Mouse (Mus musculus): ENCODE data around the gene Rxfp2. TPM values are rescaled to one million over a fixed set of nuclear protein-coding genes. Genes with fewer than 3 reads are reported as not detected.
A peak's percentile ranks its signal among the peaks of the same experiment; 100 is the strongest.

The Rxfp2 gene
- polyA plus RNA-seq, 1 experiment = not detected

GRCm38 (mm10) chr5:149996614-149997013, 21.9 kb upstream of the Rxfp2 start:
- no peak overlapping the region for H3K4me2 ChIP-seq (ENCODE audit: low read depth)
- H3K36me3 ChIP-seq (ENCODE audit: control insufficient read depth, insufficient read depth) = no peaks in the 10 kb centered on the region
- H3K4me3 ChIP-seq = no peak overlapping the region
- H3K27me3 ChIP-seq (ENCODE audit: control insufficient read depth, insufficient read depth, insufficient read length) = no peaks in the 10 kb centered on the region
- TF ChIP-seq POLR2A (IDR thresholded peaks at IDR 0.05; ENCODE audit: insufficient read length, low read depth) = no peak
- TF ChIP-seq USF1 (IDR thresholded peaks at IDR 0.05; ENCODE audit: low read depth) = no peak
- TF ChIP-seq MAX (IDR thresholded peaks at IDR 0.05; ENCODE audit: low read depth) = no peak
- TF ChIP-seq REST (IDR thresholded peaks at IDR 0.05; ENCODE audit: insufficient read depth, insufficient read length) = no peak
- TF ChIP-seq MYOD1 (IDR thresholded peaks at IDR 0.05; ENCODE audit: control insufficient read depth in 1 of 3, insufficient read length in 2 of 3, low read depth in 2 of 3) = no peak
- no peak for TF ChIP-seq TCF3 (IDR thresholded peaks at IDR 0.05; ENCODE audit: insufficient read length, low read depth)
- TF ChIP-seq POLR2AphosphoS2 (IDR thresholded peaks at IDR 0.05; ENCODE audit: insufficient read length, low read depth) = no peak
- no peak for TF ChIP-seq SRF (IDR thresholded peaks at IDR 0.05; ENCODE audit: control insufficient read depth, insufficient read length, low read depth)
- no peak for TF ChIP-seq MYOG (IDR thresholded peaks at IDR 0.05; ENCODE audit: control insufficient read depth in 1 of 3, insufficient read depth in 1 of 3, insufficient read length in 2 of 3, low read depth in 2 of 3)
- no peak for TF ChIP-seq E2F4 (IDR thresholded peaks at IDR 0.05; ENCODE audit: insufficient read depth)
- no peak for TF ChIP-seq CEBPB (IDR thresholded peaks at IDR 0.05; ENCODE audit: insufficient read depth, poor library complexity, severe bottlenecking)
- no peak for TF ChIP-seq TCF12 (IDR thresholded peaks at IDR 0.05; ENCODE audit: insufficient read depth, poor library complexity, severe bottlenecking)
- no peaks in the 10 kb centered on the region for H3K79me2 ChIP-seq (ENCODE audit: control insufficient read depth, insufficient read depth)
- no peak overlapping the region for H3ac ChIP-seq (ENCODE audit: control insufficient read depth, insufficient read length)

- TF ChIP-seq MYOG (IDR thresholded peaks at IDR 0.05; ENCODE audit: control insufficient read depth in 1 of 3, insufficient read depth in 1 of 3, insufficient read length in 2 of 3, low read depth in 2 of 3) = no peak
- no peak overlapping the region for H3K4me3 ChIP-seq
- H3K36me3 ChIP-seq (ENCODE audit: control insufficient read depth, insufficient read depth) = no peaks in the 10 kb centered on the region
These were observed 21.0 kb upstream of the Rxfp2 start for GRCm38 (mm10) chr5:149997321-149998034.

GRCm38 (mm10) chr5:149998311-149998710, 20.2 kb upstream of the Rxfp2 start:
- Histone ChIP-seq H3K4me3 (no peak overlapping the region), H3K79me2 (ENCODE audit: control insufficient read depth, insufficient read depth) (no peaks in the 10 kb centered on the region), H3ac (ENCODE audit: control insufficient read depth, insufficient read length) (no peak overlapping the region), H3K27me3 (ENCODE audit: control insufficient read depth, insufficient read depth, insufficient read length) (no peaks in the 10 kb centered on the region), H3K4me2 (ENCODE audit: low read depth) (no peak overlapping the region), H3K36me3 (ENCODE audit: control insufficient read depth, insufficient read depth) (no peaks in the 10 kb centered on the region)
- TF ChIP-seq USF1 (IDR thresholded peaks at IDR 0.05; ENCODE audit: low read depth) (no peak), TCF3 (IDR thresholded peaks at IDR 0.05; ENCODE audit: insufficient read length, low read depth) (no peak), MYOD1 (IDR thresholded peaks at IDR 0.05; ENCODE audit: control insufficient read depth in 1 of 3, insufficient read length in 2 of 3, low read depth in 2 of 3) (no peak), CEBPB (IDR thresholded peaks at IDR 0.05; ENCODE audit: insufficient read depth, poor library complexity, severe bottlenecking) (no peak), MAX (IDR thresholded peaks at IDR 0.05; ENCODE audit: low read depth) (no peak), E2F4 (IDR thresholded peaks at IDR 0.05; ENCODE audit: insufficient read depth) (no peak), MYOG (IDR thresholded peaks at IDR 0.05; ENCODE audit: control insufficient read depth in 1 of 3, insufficient read depth in 1 of 3, insufficient read length in 2 of 3, low read depth in 2 of 3) (no peak), TCF12 (IDR thresholded peaks at IDR 0.05; ENCODE audit: insufficient read depth, poor library complexity, severe bottlenecking) (no peak), REST (IDR thresholded peaks at IDR 0.05; ENCODE audit: insufficient read depth, insufficient read length) (no peak), SRF (IDR thresholded peaks at IDR 0.05; ENCODE audit: control insufficient read depth, insufficient read length, low read depth) (no peak), POLR2A (IDR thresholded peaks at IDR 0.05; ENCODE audit: insufficient read length, low read depth) (no peak), POLR2AphosphoS2 (IDR thresholded peaks at IDR 0.05; ENCODE audit: insufficient read length, low read depth) (no peak)

More at GRCm38 (mm10) chr5:149997321-149998034, 21.0 kb upstream of the Rxfp2 start:
- no peak overlapping the region for H3K4me2 ChIP-seq (ENCODE audit: low read depth)
- H3K27me3 ChIP-seq (ENCODE audit: control insufficient read depth, insufficient read depth, insufficient read length) = no peaks in the 10 kb centered on the region
- H3ac ChIP-seq (ENCODE audit: control insufficient read depth, insufficient read length) = no peak overlapping the region
- no peaks in the 10 kb centered on the region for H3K79me2 ChIP-seq (ENCODE audit: control insufficient read depth, insufficient read depth)

- Histone ChIP-seq H3K4me3 (no peak overlapping the region), H3K79me2 (ENCODE audit: control insufficient read depth, insufficient read depth) (no peaks in the 10 kb centered on the region), H3ac (ENCODE audit: control insufficient read depth, insufficient read length) (no peak overlapping the region), H3K36me3 (ENCODE audit: control insufficient read depth, insufficient read depth) (no peaks in the 10 kb centered on the region), H3K4me2 (ENCODE audit: low read depth) (peak overlapping the region; percentile 40), H3K27me3 (ENCODE audit: control insufficient read depth, insufficient read depth, insufficient read length) (no peaks in the 10 kb centered on the region)
- TF ChIP-seq TCF3 (IDR thresholded peaks at IDR 0.05; ENCODE audit: insufficient read length, low read depth) (no peak), POLR2AphosphoS2 (IDR thresholded peaks at IDR 0.05; ENCODE audit: insufficient read length, low read depth) (no peak), TCF12 (IDR thresholded peaks at IDR 0.05; ENCODE audit: insufficient read depth, poor library complexity, severe bottlenecking) (no peak), MYOD1 (IDR thresholded peaks at IDR 0.05; ENCODE audit: control insufficient read depth in 1 of 3, insufficient read length in 2 of 3, low read depth in 2 of 3) (no peak), MAX (IDR thresholded peaks at IDR 0.05; ENCODE audit: low read depth) (no peak), CEBPB (IDR thresholded peaks at IDR 0.05; ENCODE audit: insufficient read depth, poor library complexity, severe bottlenecking) (no peak), MYOG (IDR thresholded peaks at IDR 0.05; ENCODE audit: control insufficient read depth in 1 of 3, insufficient read depth in 1 of 3, insufficient read length in 2 of 3, low read depth in 2 of 3) (no peak), E2F4 (IDR thresholded peaks at IDR 0.05; ENCODE audit: insufficient read depth) (no peak), POLR2A (IDR thresholded peaks at IDR 0.05; ENCODE audit: insufficient read length, low read depth) (no peak), REST (IDR thresholded peaks at IDR 0.05; ENCODE audit: insufficient read depth, insufficient read length) (no peak), USF1 (IDR thresholded peaks at IDR 0.05; ENCODE audit: low read depth) (no peak), SRF (IDR thresholded peaks at IDR 0.05; ENCODE audit: control insufficient read depth, insufficient read length, low read depth) (no peak)
These were observed 13.1 kb upstream of the Rxfp2 start for GRCm38 (mm10) chr5:150005355-150005754.

All from myocyte (in vitro differentiated cells).